Mouse (Mus musculus): ENCODE data around the gene Zfp526. TPM values are rescaled to one million over a fixed set of nuclear protein-coding genes. Genes with fewer than 3 reads are reported as not detected.
"Not testable (repeated sequence)": the region's sequence is repeated elsewhere in the genome, so short reads cannot be mapped to it uniquely, and the experiment has no call there.

Zfp526 gene
- total RNA-seq, 2 experiments from 2014 or later, result 15.9 to 16.3 TPM

- not testable (repeated sequence) for DNase-seq (ENCODE audit: low spot score in 2 of 2)
Observed at GRCm38 (mm10) chr7:25265743-25266142, 44.5 kb downstream of the Zfp526 start.

- DNase-seq (ENCODE audit: low spot score in 2 of 2), result no peak
Observed at GRCm38 (mm10) chr7:25266180-25266962, 45.1 kb downstream of the Zfp526 start.

- DNase-seq (ENCODE audit: low spot score in 2 of 2), result peak; percentile 82 to 99
Observed at GRCm38 (mm10) chr7:25267301-25267750, 46.1 kb downstream of the Zfp526 start, which contains the start of gene Cic. Gene Cic, plus strand, starts transcription at chr7:25267704.

- peak; percentile 83 to 92 for DNase-seq (ENCODE audit: low spot score in 2 of 2)
Observed at GRCm38 (mm10) chr7:25267751-25268463, 46.7 kb downstream of the Zfp526 start.

GRCm38 (mm10) chr7:25268588-25268987, 47.4 kb downstream of the Zfp526 start:
- no peak for DNase-seq (ENCODE audit: low spot score in 2 of 2)

GRCm38 (mm10) chr7:25269029-25269428, 47.8 kb downstream of the Zfp526 start:
- no peak for DNase-seq (ENCODE audit: low spot score in 2 of 2)

- no peak for DNase-seq (ENCODE audit: low spot score in 2 of 2)
Observed at GRCm38 (mm10) chr7:25269545-25270271, 48.5 kb downstream of the Zfp526 start.

GRCm38 (mm10) chr7:25270652-25271633, 49.7 kb downstream of the Zfp526 start:
- DNase-seq (ENCODE audit: low spot score in 2 of 2), result no peak

GRCm38 (mm10) chr7:25271651-25272444, 50.6 kb downstream of the Zfp526 start:
- DNase-seq (ENCODE audit: low spot score in 2 of 2), result no peak

GRCm38 (mm10) chr7:25272445-25273258, 51.4 kb downstream of the Zfp526 start:
- DNase-seq (ENCODE audit: low spot score in 2 of 2), result no peak

GRCm38 (mm10) chr7:25273259-25274241, 52.3 kb downstream of the Zfp526 start:
- no peak for DNase-seq (ENCODE audit: low spot score in 2 of 2)

- no peak for DNase-seq (ENCODE audit: low spot score in 2 of 2)
Observed at GRCm38 (mm10) chr7:25274571-25274970, 53.3 kb downstream of the Zfp526 start.

GRCm38 (mm10) chr7:25274996-25275395, 53.8 kb downstream of the Zfp526 start:
- no peak for DNase-seq (ENCODE audit: low spot score in 2 of 2)

- DNase-seq (ENCODE audit: low spot score in 2 of 2), result no peak
Observed at GRCm38 (mm10) chr7:25275555-25276298, 54.5 kb downstream of the Zfp526 start.

All from adrenal gland, postnatal 4 days (tissue).